Mouse (Mus musculus) layer of hippocampus, postnatal 25 days (tissue): ENCODE data around the gene Sf3a1. TPM values are rescaled to one million over a fixed set of nuclear protein-coding genes. Genes with fewer than 3 reads are reported as not detected.
"Not testable (repeated sequence)": the region's sequence is repeated elsewhere in the genome, so short reads cannot be mapped to it uniquely, and the experiment has no call there.

ENCODE experiments used
- DNase-seq, 2 experiments: peaks; one replicate each; pipeline ENCODE4 v3.0.0; 2022; ENCODE audit warnings: mixed read lengths in 2 of 2, low spot score in 1 of 2; ENCODE audit errors: extremely low spot score in 1 of 2
- total RNA-seq, 2 experiments: library from RNA; stranded (reverse); gene quantifications; 2 replicates each; pipeline ENCODE4 v1.2.3; 2021

Gene Sf3a1
- total RNA-seq, result 10 to 100 TPM; 68.8 to 69.2 TPM

DNA sequence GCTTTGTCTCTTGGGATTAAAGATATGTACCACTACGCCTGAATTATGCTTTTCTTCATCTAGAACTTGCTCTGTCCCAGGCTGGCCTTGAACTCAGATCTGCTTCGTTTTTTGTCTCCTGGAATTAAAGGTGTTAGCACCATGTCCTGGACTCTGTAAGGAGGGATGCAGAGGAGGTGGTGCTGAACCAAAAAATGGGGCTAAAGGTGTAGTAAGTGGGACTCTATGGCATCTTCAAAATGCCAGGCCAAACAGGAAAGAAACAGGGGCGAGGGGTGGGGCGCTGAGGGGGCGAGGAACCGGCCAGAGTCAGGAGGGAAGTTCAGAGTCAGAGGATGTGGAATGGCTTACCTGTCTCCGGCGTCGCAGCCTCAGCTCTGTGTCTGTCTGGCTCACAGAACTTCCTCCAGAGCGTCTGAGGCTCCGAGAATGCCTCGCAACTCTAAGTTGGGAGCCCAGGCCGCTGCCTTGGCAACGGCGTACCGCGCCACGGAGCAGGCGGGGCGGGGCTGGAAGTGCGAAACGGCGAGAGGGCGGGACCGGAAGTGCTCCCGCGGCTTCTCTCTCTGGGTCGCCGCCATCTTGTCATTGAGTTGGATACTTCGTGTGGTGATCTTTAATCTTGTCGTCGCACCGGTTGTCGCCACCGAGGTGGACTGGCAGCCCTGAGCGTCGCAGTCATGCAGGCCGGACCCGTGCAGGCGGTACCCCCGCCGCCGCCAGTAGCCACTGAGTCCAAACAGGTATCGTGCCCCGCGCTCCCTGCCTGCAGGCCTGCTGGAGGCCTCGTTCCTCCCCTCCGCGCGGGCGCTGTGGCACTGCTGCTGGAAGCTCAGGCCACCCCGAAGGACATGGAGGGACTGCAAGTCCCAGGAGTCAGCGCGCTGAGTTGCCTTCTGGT, at the start of gene Sf3a1, which contains the start of gene Ccdc157:
TSS of gene Sf3a1 (plus strand) at position 543 of the 901 bp plus-strand sequence.
TSS of gene Ccdc157 (minus strand) at position 486 of the 901 bp plus-strand sequence.
- peak; percentile 86 to 87 for DNase-seq

DNA sequence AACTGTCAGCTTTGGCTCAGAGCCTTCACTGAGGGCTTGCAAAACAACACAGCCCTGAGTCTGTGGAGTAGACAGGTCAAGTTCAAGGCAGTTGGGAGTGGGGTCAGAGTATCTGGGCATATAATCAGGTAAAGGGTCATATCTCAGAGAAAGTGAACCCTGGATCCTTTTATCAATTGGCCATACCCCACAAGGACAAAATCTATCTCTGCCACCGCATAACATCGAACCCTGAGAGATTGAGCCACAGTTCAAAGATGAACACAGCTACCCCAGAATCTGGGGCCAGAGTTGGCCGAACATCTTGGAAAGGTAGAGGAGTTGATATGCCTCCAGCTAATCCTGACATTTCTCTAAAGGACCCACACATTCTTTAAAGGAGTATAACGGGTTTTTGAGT, 48.1 kb upstream of the Sf3a1 start:
- DNase-seq, result no peak

DNA sequence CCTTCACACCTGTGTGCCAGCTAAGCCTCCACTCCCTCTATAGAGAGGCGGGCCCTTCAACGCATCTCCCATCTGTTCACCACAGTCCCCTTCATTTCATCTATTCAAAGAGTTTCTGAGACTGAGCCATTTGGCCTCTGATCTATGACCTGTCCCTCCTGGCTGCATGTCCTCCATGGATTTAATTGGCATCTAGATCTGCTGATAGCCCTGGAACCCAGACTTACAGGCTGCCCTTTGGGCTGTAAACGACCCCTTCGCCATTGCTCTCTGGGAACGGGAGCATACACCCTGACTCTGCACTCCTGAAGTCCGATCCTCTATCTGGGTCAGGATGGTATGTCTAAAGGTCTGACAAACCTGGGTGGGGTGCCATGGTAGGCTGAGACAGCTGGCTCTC, 47.3 kb upstream of the Sf3a1 start:
- DNase-seq, result no peak

DNA sequence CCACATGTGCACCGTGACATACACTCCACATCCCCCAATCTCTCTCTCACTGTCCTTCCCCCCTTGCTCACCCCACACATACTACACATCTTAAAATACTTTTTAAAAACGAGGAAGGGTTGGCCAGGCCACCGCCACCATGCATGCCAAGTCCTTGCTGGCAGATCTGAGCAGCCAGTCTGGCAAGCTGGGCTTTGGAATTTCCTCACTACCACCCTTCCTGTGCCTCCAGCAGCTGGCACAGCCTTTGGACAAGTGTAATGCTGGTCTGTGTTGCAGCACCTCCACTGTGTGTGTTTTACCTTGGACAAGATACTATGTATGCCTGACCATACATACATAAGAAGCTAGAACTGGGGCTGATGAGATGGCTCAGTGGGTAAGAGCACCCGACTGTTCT, 46.7 kb upstream of the Sf3a1 start:
- DNase-seq, result no peak

DNA sequence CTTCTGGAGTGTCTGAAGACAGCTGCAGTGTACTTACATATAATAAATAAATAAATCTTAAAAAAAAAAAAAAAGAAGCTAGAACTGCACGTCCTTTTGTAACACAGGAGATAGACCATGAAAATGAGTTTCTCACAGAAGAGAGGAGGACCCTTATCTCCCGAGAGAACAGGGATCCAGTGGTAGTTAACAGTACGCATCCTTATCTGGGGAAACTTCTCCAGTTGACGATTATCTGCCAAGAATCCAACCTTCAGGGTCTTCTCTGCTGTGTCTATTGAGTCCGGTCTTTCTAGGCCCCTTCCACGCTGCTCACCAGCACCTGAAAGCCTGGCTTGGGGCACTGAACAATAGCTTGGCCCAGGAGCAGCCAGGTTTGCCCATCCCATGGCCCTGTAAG, 46.2 kb upstream of the Sf3a1 start:
- no peak for DNase-seq

DNA sequence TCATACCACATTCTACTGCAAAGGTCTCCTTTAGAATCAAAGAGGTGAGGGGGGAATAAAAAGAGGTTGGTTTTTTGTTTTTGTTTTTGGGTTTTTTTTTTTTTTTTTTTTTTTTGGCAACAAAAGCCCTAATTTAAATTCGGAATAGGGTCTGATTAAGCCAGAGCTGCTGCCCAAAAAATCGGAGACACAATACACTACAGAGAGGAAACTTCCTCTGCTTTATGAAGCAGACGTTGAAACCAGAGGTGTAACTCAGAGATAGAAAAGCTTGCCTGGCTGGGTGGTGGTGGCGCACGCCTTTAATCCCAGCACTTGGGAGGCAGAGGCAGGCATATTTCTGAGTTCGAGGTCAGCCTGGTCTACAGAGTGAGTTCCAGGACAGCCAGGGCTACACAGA, 45.6 kb upstream of the Sf3a1 start:
- not testable (repeated sequence) for DNase-seq

DNA sequence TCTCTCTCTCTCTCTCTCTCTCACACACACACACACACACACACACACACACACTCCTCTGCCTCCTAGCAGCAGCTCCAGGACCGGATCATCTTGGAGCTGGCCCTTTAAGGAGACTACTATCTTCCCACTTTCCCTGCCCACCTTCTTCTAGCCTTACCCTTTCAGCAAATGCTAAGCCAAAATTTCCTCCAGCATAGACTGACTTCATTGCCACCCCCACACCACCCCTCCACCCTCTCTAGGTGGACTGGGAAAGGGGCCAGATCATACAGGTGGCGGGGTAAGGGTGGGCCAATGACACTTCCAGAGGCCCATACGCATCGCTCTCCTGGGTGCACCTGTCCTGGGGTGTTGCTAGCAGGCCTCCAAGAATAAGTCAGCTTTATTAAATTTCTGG, 44.7 kb upstream of the Sf3a1 start:
- DNase-seq, result no peak

DNA sequence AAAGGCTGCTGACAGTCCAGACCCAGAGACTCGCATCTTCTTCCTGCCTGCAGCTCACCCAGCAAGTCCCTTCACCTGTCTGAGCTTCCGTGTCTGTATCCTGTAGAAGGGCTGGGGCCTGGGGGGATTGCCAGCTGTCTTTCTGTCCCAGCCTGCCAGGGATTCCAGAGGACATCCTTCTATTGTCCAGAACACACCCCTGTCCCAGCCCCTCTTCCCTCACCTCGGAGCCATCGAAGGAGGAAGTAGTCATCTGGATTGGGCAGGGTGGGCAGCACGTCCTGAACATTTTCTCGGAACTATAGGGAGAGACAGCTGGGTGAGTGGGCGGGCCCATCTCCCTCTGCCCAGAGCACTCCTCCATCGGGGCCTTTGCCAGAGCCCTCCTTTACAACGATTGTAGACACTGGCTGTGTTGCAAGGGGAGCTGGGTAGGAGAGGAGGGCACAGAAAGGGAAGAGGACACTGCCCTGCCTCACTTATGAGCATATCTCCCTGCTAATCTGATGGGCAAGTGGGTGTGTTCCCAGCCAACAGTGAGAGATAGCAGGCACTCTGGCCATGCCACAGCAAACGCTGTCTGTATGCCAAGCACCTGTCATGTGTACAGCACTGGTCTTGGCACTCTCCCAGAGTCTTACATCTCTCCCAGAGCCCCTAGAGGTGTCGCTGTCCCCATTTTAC, 43.5 kb upstream of the Sf3a1 start:
- DNase-seq, result peak; percentile 32 to 40

DNA sequence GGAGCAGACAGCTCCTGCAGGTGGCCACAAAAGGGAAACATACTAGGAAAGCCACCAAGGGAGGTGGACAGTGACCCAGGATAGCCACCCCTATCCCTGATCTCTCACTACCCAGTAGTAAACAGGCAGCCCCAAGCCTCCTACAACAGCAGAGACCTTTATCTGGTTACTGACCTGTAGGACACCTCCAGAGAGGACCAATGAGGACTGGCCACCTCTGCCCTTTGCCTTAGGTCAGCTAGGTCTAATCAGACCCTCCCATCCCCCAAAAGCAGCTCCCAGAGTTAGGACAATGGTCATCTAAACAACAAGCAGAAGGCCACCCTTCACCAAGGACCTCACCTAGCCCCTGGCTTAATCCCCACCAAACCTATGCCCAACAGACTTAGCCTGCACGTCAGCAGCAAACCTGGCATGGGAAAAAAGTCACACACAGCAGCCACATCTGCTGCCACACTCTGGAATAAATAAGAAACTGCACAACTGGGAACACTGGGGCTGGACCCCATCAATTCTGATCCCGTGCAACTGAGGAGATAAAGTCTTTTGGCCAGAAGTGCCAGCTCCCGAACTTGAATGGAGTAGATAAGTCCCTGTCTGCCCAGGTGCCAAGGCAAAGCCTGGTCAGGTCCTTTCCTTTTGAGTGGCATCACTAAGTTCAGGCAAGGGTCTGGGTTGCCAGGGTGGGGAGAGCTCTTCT, 42.6 kb upstream of the Sf3a1 start:
- peak in 1 of 2 experiments; percentile 19 for DNase-seq

DNA sequence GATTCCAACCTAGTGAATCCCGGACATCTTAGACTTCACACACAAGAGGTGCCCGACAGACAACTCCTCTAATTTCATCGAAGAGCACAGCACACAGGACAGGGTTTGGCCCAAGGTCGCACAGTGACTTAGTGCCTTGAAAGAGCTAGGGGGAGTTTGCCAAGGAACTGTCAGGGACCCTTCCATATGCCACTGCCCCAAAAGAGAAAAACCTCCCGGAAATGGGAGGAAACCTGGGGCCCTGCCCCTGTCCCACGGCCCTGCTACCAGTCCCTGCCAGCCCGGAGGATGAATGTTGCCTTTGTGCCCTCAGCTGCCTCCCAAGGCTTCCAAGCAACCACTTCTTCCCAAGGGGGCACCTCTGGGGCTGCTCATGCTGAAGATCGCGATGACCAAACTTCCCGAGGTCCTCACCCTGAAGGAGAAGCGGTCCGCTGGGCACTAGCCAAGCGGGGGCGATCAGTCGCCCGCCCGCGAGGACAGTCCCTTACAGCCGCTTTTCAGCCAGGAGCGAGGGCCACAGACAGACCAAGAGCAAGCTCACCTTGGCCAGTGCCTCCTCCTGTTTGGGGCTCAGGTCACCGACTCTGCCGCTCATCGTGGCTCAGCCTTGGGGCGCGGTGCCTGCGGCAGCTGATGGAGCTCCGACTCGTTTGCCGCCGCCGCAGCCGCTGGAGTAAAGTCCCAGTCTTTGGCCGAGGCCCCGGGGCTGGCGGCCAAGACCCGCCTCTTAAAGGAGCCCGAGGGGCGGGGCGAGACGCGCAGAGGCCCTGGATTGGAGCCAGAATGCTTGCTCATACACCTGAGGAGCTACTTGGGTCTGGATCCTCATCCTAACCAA, 41.8 kb upstream of the Sf3a1 start:
- peak; percentile 66 to 77 for DNase-seq

DNA sequence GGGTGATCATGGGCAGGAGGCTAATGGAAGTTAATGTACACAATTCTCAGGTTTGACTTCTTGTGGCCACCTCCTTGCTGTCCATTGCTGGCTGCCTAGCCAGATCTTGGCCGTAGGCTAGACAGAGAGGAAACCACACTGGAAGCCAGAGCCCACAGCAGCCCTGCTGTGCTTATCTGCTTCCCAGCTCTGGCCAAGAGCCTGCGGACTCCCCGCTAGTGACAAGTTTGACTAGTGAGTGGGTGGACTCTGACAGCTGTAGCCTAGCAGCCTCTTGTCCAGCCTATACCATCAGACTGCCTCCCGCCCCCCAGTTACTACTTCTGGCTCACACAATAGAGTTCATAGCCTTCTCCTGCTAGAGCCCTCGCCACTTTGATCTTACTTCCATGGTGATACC, 40.5 kb upstream of the Sf3a1 start:
- no peak for DNase-seq

DNA sequence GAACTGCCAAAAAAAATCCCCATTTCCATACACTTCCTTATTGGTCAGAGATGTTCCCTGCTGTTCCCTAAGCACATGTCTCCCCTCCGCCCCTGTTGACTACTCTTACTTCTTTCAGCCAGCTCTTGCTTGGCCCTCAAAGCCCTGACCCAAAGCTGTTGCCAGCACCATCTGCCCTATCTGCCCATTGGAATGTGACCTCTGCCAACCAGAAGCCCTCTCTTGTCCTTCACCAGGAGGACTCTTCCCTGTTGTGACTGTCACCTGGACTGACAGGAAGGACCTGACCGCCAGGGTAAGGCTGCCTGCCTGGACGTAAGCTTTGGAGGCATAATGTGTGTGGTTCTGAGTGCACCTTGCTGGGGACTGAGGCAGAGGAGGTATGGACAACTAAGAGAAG, 38.5 kb upstream of the Sf3a1 start:
- DNase-seq, result no peak

DNA sequence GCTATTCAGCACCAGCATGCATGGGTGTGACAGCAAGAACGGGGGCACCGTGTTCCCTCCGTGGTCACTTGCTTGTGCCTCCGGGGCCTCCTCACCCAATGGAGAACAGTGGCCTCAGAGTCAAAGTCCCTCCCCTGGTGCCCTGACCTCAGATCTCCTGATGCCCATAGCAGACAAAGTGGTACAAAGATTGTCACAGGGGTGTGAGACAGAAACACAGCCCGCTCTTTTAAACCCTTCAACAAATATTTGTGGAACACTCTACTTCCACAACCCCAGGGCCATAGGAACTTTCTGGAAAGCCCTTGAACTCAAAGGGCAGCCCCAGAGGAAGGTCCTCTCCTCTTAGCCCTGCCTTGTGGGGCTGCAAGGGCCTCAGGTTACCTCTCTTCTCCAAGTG, 37.9 kb upstream of the Sf3a1 start:
- no peak for DNase-seq

DNA sequence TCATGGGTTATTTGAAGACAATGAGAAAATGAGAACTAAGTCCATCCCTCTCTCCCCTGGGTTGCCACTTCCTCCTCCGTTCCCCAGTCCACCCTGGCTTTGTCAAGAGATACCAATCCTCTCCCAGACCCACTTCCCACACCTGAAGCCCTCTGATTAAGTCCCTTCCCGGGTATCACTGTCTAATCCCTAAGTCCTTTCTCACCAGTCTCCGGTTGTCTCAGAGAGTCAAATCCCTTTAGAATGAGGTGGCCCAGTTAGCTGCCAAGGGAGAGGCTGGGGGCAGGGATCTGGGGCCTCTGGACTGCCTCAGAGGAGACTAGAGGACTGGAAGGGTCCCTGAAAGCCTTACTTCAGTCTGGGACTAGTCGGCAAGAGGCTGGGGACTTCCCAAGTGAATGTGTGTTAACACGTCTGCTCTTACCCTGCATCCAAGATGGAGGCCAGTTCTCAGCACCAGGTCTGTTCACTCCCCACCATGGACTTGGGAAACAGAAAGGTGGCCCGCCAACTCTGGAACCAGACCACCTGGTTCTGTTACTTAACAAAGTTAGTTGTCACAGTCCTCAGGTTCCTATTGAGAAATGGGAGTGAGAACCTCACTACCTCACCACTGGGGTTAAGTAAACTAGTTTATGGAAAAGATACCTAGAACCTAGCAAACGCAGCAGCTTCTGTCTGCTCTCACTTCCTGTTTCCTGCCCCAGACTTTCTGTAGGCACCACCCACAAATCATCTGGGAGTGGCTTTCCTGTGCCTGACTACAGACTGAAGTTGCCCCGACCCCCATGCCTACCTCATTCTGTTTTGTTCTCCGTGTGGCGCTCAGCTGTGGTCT, 37.2 kb upstream of the Sf3a1 start, which contains the start of gene Sec14l2:
TSS of gene Sec14l2 (minus strand) at position 674 of the 838 bp plus-strand sequence.
- no peak for DNase-seq

DNA sequence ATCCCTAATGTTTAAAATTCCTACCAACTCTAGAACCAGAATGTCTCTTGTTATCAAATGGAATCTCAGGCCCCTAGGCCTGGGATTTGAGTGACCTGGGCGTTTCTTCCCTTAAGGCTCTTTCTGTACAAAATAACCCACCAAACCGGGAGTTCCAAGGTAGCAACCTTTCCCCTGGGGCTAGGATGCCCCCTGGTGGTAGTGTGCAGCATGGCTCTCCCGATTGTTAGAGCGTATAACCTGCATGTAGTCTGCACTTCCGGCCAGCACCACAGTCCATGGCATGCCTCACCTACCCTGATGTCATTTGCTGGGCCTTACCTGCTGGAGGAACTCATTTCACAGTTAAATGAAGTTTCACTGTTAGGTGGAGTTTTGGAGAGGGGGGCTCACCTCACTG, 36.2 kb upstream of the Sf3a1 start:
- DNase-seq, result peak; percentile 47 to 60

DNA sequence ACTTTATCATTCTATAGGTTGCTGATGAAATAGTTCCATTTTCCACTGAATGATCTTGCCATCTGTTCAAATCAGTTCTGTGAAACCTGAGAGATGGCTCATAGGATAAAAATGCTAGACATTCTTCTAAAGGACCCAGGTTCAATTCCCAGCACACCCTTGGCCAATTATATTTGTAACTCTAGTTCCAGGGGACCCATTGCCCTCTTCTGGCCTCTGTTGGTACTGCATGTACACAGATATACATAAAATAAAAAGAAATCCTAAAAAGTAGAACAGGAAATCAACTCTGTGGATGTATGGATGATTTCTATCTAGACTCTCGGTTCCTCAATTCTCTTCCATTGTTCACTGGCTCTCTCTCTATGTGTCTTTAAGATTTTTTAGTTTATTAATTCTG, 33.1 kb upstream of the Sf3a1 start:
- DNase-seq, result no peak

DNA sequence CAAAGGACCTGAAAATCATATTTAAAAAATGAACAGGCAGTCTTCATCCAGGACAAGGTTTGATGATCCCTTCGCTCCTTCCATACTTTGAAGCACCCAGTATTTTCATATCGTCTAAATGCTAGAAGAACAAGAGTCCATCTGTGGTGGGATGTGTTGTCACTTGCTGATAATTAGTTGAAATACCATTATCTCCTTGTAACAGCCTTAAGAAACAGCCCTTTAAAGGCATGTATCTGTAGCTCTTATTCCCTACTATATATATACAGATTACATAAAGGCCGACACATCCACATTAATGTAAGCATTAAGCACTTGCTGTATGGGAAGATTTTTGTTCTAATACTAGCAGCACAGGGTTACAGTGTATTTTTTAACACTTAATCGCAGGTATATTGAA, 31.7 kb upstream of the Sf3a1 start:
- DNase-seq, result not testable (repeated sequence)

DNA sequence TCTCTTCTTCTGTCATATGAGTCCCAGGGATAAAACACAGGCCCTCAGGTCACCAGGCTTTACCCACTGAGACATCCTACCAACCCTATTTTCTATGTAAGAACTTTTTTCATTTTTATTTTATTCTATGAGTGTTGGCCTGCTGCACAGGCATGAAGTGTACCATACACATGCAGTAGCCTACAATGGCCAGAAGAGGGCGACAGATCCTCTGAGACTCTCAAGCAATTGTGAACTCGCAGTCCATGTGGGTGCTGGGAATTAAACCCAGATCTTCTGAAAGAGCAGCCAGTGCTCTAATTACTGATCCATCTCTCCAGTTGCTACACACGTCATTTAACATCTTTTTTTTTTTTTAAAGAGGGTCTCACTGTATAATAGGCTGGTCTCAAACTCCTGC, 26.7 kb upstream of the Sf3a1 start:
- DNase-seq, result no peak

DNA sequence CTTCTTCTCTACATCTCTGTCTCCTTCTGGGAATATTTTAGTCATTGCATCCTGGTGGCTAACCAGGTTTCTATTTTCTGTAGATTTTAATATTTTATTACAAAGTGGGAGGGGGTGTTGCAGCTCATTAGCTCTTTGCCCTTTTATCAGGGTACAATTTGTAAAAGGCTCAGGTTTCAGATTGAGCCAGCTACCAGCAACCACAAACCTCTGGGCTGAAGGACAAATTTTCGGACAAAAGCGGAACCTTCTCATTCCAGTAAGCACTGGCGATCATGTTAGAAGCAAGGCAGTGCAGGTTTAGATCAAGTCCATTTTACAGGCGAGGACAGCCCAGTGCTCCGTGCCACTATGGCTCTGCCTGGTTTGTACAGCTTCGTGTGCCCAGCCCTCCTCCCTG, 25.8 kb upstream of the Sf3a1 start:
- DNase-seq, result no peak
